Mouse (Mus musculus) heart, postnatal 10 days (tissue): ENCODE results near the gene Uxs1. TPM values are rescaled to one million over a fixed set of nuclear protein-coding genes. Genes with fewer than 3 reads are reported as not detected.

Experiments used
- DNase-seq, 2 experiments: peaks; one replicate each; pipeline ENCODE4 v3.0.0; 2021
- intact Hi-C: fragments of 180-260 bp; cut with DNase I; formaldehyde crosslinking; loops from one replicate; pipeline ENCODE4 v1.15.1; 2025
- total RNA-seq, 2 experiments: library from RNA; stranded (reverse); gene quantifications; 2 replicates each; pipeline ENCODE4 v1.2.3; 2021

Gene Uxs1
- total RNA-seq, 2 experiments from 2014 or later = 10.9 to 12.7 TPM

DNA sequence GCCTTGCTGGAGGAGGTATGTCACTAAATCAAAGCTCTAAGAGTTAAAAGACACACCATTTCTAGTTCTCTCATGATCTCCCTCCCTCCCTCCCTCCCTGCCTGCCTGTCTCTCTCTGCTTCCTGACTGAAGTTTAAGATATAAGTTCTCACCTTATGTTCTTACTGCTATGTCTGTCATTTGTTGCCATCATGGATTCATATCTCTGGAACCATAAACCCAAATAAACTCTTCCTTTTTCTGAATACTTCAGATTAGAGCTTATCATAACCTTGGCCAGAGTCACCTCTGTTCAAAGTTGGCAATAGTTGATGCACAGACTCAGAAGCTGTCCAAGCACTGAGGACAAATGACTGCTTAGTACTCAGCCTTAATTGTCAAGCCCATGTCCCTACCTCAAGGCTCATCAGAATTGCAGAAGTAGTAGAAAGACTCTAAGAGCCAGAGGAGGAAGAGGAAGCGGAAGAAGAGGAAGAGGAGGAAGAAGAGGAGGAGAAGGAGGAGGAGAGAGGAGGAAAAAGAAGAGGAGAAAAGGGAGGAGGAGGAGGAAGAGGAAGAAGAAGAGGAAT, 23.6 kb downstream of the Uxs1 start:
- intact Hi-C loops = no loop called here
- no peak for DNase-seq

DNA sequence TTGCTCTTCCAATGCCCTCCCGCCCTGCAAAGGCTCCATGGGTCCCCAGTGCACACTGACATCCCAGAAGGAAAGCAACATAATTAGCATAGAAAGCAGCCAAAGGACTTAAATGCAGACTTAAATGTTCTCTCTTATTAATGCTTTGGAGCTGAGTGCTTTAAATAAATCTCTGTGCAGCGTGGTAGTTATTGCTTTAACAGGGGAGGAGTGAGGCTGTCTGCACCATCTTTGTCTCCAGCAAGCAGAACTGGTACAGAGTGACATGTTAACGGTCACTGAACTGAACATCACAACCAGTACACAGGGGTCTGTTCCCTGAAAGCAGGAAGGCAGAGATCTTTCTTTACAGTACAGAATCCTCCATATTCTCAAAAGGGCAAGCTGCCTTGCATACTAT, 29.6 kb downstream of the Uxs1 start:
- intact Hi-C loops = no loop called here
- no peak for DNase-seq

DNA sequence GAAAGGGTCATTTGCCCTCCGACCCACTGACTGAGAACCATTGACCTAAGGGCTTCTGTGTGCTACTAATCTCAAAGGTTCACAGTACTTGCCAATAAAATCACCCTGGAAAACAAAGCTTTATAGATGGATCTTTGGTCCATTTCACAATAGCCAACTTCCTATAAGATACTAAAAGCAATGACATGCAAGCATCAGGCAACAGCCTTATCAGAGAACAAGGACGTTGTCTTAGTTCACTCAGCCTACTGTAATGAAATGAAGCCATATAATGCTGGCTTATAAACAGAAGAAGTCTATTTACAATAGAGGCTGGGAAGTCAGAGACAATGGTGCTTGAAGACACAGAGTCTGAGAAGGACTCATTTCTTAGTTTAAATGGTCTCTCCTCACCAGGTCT, 37.8 kb downstream of the Uxs1 start:
- intact Hi-C loops = no loop called here

DNA sequence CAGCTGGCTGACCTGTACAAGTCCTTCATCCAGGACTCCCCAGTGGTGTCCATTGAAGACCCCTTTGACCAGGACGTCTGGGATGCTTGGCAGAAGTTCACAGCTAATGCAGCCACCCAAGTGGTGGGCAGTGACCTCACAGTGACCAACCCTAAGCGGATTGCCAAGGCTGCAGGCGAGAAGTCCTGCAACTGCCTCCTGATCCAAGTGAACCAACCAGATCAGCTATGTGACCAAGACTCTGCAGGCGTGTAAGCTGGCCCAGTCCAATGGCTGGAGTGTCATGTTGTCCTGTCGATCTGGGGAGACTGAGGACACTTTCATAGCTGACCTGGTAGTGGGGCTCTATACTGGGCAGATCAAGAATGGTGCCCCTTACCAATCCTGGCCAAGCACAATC, 40.9 kb downstream of the Uxs1 start:
- DNase-seq = no peak
- intact Hi-C loops = no loop called here

More for the DNA sequence above, 37.8 kb downstream of the Uxs1 start:
- DNase-seq = no peak

DNA sequence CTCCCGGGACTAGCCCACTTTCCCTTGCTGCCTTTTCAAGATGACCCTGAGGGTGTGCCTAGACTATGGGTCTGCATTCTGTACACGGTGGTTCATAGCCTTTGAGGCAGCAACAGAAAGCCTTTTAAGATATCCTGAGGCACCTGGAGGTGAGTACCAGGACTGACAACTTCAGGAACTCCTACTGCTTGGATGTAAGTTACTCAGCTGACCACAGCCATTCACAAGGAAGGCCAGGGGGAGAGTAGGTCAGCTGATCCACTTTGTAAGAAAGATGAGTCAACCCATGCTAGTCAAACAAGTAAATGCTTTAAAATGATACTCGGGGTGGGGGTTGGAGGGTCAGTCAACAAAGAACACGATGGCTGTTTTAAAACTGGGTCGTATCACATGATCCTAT, 42.3 kb downstream of the Uxs1 start:
- no peak for DNase-seq
- intact Hi-C loops = no loop called here

DNA sequence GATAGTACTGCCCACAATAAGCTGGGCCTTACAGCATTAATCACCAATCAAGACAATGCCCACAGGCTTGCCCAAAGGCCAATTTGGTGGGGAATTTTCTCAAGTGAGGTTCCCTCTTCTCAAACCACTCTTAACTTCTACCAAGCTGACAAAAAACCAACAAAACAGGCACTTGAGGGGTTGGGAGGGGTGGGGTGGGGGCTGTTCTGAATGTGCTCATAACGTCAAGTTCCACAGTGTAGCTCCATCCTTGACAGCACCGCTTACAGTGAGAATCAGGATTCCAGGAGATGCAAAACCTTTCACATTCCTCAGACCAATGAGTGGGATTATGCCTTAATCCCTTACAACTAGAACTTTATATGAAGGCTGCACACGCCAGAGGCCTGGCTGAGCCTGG, 44.4 kb downstream of the Uxs1 start:
- no peak for DNase-seq
- intact Hi-C loops = no loop called here

DNA sequence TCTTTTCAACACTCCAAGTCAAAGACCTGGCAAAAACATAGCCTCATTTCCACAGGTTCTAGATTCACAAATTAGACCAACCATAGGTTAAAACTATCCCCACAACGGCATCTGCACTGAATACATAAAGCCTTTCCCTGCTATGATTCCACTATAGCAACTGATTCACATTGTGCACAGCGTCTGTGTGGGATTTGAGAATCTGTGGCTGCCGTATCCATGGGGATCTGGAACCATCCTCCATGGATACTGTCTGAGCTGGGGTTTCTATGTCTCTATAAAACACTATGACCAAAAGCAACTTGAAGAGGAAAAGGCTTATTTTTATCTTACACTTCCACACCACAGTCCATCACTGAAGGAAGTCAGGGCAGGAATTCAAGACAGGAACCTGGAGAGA, 44.9 kb downstream of the Uxs1 start:
- intact Hi-C loops = no loop called here
- DNase-seq = no peak

DNA sequence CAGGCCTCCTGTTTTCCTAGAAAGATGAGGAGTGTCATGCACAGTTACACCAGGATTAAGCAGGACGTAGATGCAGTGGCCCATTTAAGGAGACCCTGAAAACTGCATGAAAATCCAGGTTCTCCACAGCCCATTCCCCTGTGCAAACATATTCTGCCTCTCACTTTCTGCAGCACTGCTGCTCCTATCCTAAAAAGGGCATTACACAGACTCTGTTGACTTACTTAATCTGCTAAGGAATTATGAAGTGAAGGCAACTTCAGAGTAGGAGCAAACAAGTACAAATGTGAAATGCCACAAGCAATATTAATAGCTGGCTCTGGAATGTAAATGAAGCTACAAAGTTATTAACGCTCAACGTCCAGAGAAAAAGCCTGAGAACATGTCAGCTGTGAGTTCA, 45.9 kb downstream of the Uxs1 start:
- DNase-seq = no peak
- intact Hi-C loops = no loop called here

DNA sequence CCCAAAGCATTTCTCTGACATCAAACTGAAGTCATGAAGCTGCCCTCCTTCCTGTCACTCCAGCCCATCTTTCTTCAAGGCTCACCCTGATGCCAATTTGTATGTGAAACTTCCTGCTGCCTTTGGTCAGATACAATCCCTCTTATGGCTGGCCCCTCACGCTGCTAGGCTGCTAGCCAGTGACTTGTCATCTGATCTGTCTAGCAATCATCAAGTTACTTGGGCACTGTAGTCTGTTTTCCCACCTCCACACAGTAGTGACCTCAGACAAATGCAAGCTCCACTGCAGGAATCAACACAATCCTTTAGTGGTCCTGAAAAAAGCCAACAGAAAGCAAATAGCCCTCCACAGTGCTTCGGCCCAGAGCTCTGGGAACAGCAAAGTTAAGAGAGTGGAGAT, 46.4 kb downstream of the Uxs1 start:
- intact Hi-C loops = no loop called here
- peak in 1 of 2 experiments; percentile 15 for DNase-seq

DNA sequence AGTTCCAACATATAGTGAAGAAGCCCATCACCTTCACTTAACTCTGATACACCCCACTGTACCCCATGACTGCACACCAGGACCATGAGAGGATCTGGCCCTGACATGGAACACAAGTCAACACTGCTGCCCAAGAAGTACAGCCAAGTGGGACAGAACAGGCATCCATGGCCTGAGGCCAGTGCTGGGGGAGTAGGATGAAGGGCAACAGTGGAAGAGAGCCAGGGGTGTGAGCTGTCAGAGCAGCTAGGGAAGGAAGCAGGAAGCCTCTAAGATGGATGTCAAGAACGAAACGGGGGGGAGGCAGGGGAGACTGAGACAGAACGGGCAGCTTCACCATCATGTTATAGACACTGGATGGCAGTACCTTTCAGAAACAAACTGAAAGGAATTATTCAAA, 51.5 kb downstream of the Uxs1 start:
- intact Hi-C loops = loop anchor here (5.0 kb wide), 1 partner anchor 51 kb away; the partner anchor contains the start of gene Uxs1
- peak; percentile 20 to 31 for DNase-seq

DNA sequence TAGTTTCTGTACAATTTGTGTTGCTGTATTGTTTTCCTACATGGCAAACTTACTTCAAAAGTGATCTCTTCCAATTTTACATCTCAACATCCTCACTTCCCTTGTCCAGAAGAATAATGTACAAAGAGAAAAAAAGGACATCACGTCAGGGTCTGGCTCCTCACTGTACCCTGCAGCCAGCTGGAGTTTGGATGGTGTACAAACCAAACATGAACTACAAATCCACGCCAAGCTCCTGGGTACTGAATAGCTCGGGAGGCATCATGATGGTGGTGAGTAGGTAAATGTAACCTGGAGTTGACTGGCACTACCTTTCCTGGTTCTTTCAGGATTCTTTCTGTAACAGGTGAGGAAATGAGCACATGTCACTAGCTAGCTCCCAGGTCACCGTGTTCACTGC, 53.5 kb downstream of the Uxs1 start:
- no peak for DNase-seq
- intact Hi-C loops = no loop called here

DNA sequence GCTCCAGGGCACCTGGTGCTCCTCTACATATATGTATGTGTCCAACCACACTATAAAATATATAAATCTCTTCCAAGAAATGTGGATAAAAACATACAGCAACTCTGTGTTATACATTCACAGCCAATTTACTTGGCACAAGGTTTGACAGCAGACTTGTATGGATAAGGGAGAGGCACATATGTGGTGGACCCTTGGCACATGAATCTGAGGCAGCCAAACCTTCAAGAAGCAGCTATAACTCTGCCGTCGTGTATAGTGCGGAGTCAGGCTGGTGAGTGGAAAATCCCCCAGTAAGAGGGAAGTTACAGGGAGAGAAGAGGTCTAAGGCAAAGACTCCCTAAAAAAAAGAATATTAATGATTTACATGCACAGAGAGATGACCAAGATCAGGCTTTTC, 54.9 kb downstream of the Uxs1 start:
- DNase-seq = no peak
- intact Hi-C loops = no loop called here

DNA sequence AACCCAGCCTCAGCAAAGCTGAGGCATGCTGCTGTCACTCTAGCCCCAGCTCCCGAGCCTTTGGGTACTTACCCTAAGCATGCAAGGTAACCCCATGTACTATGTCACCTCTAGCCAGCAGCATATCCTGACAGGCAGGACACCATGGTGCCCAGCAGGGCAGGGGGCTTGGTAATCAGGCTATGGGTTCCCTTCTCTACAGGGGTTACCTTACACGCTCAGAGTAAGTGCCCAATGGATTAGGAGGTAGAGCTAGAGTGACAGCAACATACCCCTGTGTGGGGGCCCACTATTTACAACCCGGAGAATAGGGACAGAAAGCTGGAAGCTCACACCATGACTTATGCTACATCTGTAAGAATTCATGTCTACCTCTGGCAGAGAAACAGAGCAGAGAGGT, 57.6 kb downstream of the Uxs1 start:
- DNase-seq = no peak
- intact Hi-C loops = no loop called here

DNA sequence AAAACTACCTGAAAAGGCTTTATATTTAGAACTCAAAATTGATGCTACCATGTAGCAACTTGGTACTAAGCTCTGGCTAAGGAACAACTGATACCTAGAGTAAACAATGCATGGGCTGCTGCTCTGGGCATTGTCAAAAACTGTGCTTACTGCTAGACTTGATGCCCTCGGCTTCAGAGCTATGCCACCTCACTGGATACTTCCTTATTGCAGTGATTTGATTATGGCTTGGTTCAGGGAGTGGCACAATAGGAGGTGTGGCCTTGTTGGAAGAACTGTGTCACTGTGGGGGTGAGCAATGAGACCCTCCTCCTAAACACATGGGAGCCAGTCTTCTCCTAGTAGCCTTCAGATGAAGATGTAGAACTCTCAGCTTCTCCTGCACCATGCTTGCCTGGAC, 58.3 kb downstream of the Uxs1 start:
- no peak for DNase-seq
- intact Hi-C loops = no loop called here

DNA sequence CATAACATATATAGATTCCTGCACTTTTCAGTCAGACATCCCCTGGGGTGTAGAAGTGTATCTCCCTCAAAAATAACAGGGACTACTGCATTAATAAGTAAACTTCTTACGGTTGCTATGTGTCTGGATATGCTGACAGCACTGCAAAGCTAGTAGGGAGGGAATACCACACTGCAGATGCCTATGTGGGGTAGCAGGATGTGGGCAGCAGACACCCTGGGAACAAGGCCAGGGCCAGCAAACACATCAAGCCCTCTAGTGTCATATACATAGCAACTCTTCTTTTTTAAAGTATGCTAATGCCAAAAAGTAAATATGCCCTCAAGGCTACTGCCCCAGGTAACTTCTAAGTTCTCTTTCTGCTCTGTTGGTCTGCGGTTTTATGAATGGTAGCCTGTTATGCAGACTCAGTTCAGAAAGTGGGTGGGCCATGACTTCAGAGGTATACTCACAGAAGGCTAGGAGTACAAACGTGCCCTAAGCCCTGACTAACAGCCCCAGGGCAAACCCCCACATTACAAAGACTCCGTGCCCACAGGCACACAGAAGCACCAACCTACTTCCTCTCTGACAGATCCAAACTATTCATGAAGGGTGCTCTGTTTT, 59.1 kb downstream of the Uxs1 start:
- no peak for DNase-seq
- intact Hi-C loops = no loop called here

DNA sequence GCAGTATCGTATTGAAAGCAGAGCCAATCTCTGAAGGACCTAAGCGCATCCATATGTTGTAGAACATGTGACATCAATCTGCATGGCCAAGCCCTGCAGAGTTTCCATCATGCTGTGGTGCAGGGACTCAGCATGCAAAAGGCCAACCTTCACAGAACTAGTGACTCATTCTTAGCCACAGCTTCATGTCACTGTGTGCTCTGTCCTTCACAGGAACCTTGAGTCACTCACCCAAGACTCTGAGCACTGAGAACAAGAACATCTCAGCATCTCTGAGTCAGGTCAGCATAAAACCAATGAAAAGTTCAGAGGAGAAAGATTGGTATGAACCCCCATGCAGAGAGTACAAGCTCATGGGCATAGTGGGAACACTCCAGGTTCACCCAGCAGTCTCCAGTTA, 61.3 kb downstream of the Uxs1 start:
- no peak for DNase-seq
- intact Hi-C loops = no loop called here

DNA sequence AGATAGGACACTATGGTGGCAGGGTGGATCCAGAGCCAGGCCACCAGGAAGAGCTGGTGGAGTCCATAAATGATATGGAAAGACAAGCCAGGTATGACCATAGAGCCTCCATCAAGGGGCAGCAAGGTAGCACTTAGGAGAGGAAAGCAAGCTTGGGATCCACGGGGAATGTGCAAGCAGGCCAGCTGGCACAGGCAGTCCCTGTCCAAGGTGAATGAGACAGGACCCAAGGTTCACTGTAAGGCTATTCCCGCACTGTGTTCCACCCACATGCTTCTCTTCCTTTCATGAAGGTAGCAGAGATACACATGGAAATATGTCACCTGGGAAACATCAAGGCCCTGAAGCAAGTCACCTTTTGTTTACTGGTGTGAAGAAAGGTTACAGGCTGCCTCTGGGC, 63.1 kb downstream of the Uxs1 start:
- intact Hi-C loops = no loop called here
- no peak for DNase-seq

DNA sequence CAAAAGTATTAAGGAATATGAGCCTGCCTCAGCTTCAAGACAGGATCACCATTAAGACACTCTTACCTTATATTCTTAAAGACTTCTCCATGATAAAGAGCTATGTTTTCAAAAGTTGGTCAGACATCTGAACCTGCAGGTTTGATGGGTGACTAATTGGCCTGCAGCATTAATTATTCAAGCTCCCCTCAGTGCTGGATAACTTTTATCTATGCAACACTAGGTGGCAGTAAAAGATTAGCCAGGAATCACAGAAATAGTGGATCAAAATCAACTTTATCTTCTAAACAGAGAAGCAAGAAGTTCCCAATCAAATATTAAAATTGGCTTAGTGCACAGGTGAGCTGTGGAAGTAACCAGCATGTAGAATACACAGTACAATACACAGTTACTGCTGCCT, 67.5 kb downstream of the Uxs1 start:
- DNase-seq = peak in 1 of 2 experiments; percentile 9
- intact Hi-C loops = loop anchor here (1.0 to 2.0 kb wide), 2 partner anchors 143 to 281 kb away; no protein-coding TSS in a partner anchor

DNA sequence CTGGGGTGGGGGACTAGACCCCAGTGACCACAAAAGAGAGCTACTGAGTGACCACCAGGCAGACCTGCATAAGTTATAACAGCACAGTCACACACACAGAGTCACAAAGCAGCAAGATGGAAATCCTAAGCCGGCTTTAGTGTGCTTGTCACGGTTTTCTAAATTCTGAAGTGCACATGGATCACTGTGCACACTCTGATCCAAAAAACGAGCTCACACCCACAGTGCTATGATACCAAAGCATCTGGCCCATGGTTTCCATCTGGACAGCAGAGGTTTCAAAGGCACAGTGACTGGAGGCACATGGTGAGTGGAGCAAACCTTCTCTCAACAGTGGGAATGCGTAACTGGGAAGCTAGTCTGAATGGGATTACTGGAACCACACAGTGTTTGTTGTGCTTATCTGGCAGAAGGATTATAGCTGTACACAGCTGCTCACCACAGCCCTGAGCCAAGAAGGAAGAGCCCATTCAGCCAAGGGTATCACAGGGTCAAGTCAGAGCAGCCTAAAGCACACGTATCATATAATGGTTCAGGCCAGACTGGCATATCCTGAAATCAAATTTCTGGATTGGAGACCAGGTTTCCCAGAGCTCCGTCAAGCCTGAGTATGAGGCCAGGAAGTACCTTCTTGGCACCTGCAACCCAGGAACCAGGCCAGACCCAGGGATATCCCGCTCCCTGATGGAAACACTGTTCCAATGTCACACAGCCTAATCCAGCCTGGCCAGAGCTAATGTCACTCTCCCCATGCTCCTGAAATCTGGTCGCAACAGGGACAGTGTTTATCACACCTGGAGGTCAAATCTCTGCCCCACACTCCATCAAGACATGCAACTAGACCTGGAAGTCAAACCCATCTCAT, 72.9 kb downstream of the Uxs1 start:
- intact Hi-C loops = no loop called here
- peak; percentile 20 to 29 for DNase-seq

DNA sequence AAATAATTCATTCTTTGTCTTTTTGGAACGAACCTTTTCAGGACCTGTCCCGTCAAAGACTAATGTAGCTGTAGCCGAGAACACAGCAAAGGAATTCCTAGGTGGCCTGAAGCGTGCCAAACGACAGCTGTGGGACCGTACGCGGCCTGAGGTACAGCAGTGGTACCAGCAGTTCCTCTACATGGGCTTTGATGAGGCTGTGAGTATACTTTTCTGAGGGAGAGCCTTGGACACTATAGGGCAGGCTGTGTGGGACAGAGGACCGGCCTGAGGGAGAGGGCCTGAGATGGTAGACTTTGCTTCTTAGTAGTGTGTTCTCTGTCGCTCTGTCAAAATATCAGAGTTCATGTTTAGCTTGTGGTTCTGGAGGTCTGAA, 89.1 kb downstream of the Uxs1 start:
- intact Hi-C loops = loop anchor here (1.0 to 10.0 kb wide), 4 partner anchors 101 to 594 kb away; no protein-coding TSS in a partner anchor
- DNase-seq = no peak

DNA sequence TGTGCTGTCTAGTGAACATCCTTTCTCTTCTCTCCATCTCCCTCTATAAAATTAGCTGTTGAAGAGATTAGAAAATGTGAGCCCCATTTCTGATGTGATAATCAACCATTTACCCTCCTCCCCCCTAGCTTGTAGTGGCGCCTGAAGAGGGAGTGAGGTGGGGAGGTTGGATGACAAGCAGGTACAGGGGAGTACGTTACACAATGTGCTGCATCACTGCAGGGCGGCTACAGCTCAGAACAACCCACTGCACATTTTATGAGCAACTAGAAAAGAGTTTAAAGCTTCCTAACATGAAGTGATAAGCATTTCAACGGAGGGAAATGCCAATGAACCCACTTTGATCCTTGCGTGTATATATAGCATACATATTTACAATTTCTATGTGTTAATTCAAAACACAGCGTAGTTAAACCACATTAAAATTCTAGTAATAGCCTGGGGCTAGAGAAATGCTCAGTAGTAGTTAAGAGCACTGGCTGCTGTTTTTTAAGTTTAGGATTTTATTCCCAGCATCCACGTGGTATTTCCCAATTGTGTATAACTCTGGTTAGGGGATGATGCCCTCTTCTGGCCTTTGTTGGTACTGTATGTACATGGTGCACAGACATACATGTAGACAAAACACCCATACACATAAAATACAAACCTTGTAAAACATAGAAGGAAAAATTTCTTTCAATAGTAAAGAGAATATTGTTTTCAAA, 89.6 kb downstream of the Uxs1 start:
- intact Hi-C loops = loop anchor here (1.0 to 10.0 kb wide), 4 partner anchors 101 to 593 kb away; no protein-coding TSS in a partner anchor
- peak; percentile 65 to 80 for DNase-seq
